Mouse (Mus musculus): ENCODE measurements around the gene Gm11444. TPM values are rescaled to one million over a fixed set of nuclear protein-coding genes. Genes with fewer than 3 reads are reported as not detected.

The Gm11444 gene
- polyA plus RNA-seq, 1 experiment from 2014 or later, result not detected

- H3K4me1 ChIP-seq (replicated peaks; ENCODE audit: control insufficient read depth, insufficient read depth), result no peaks in the 10 kb centered on the region
- 43% methylated on average over 20 of the region's 28 CpGs for WGBS
- H3K4me2 ChIP-seq (replicated peaks; ENCODE audit: low read depth), result no peak within 1 kb of the TSS
- no peaks in the 10 kb centered on the region for H3K9me3 ChIP-seq (ENCODE audit: control insufficient read depth, low read length)
- H3K27me3 ChIP-seq (ENCODE audit: control insufficient read depth, insufficient read depth, low read length), result peaks cover 39% of the 10 kb centered on the region
- no peak within 1 kb of the TSS for H3K9ac ChIP-seq (ENCODE audit: low read length)
- no peaks in the 10 kb centered on the region for H3K36me3 ChIP-seq (ENCODE audit: control insufficient read depth, insufficient read depth, low read length)
- H3K4me3 ChIP-seq (ENCODE audit: low read depth, low read length), result no peak within 1 kb of the TSS
- ATAC-seq (ENCODE audit: low FRiP score, low TSS enrichment) (0 out of 2 replicates have a peak, but pooled peaks have one; percentile 16), DNase-seq (ENCODE audit: low spot score) (no peak)
- TF ChIP-seq EP300 (optimal IDR thresholded peaks at IDR 0.05) (no peak), CTCF (IDR thresholded peaks at IDR 0.05; ENCODE audit: low read depth) (no peak)
- H3K27ac ChIP-seq (replicated peaks), result no peak within 1 kb of the TSS
Observed at GRCm38 (mm10) chr11:85885665-85886428, 35.7 kb upstream of the Gm11444 start, which contains the start of gene Tbx4. Gene Tbx4, plus strand, starts transcription at chr11:85886422.

- Histone ChIP-seq H3K4me3 (ENCODE audit: low read depth, low read length) (no peak overlapping the region), H3K27me3 (ENCODE audit: control insufficient read depth, insufficient read depth, low read length) (peaks cover 27% of the 10 kb centered on the region), H3K36me3 (ENCODE audit: control insufficient read depth, insufficient read depth, low read length) (no peaks in the 10 kb centered on the region), H3K9ac (ENCODE audit: low read length) (no peak overlapping the region), H3K4me2 (replicated peaks; ENCODE audit: low read depth) (no peak overlapping the region), H3K27ac (replicated peaks) (no peak overlapping the region), H3K9me3 (ENCODE audit: control insufficient read depth, low read length) (no peaks in the 10 kb centered on the region), H3K4me1 (replicated peaks; ENCODE audit: control insufficient read depth, insufficient read depth) (no peaks in the 10 kb centered on the region)
- no peak for DNase-seq (ENCODE audit: low spot score)
- 77% methylated on average over 4 of the region's 4 CpGs for WGBS
- TF ChIP-seq EP300 (optimal IDR thresholded peaks at IDR 0.05) (no peak), CTCF (IDR thresholded peaks at IDR 0.05; ENCODE audit: low read depth) (no peak)
- ATAC-seq (ENCODE audit: low FRiP score, low TSS enrichment), result no peak
Observed at GRCm38 (mm10) chr11:85884498-85884897, 34.4 kb upstream of the Gm11444 start.

GRCm38 (mm10) chr11:85876059-85876788 lies 26.1 kb upstream of the Gm11444 start:
- no peak overlapping the region for H3K9ac ChIP-seq (ENCODE audit: low read length)
- WGBS, result 68% methylated on average over 24 of the region's 24 CpGs
- no peak overlapping the region for H3K4me2 ChIP-seq (replicated peaks; ENCODE audit: low read depth)
- no peak for TF ChIP-seq EP300 (optimal IDR thresholded peaks at IDR 0.05)
- TF ChIP-seq CTCF (IDR thresholded peaks at IDR 0.05; ENCODE audit: low read depth), result no peak
- no peaks in the 10 kb centered on the region for H3K4me1 ChIP-seq (replicated peaks; ENCODE audit: control insufficient read depth, insufficient read depth)
- H3K4me3 ChIP-seq (ENCODE audit: low read depth, low read length), result no peak overlapping the region
- ATAC-seq (ENCODE audit: low FRiP score, low TSS enrichment) (no peak), DNase-seq (ENCODE audit: low spot score) (no peak)
- H3K9me3 ChIP-seq (ENCODE audit: control insufficient read depth, low read length), result no peaks in the 10 kb centered on the region
- H3K27ac ChIP-seq (replicated peaks), result no peak overlapping the region
- no peaks in the 10 kb centered on the region for H3K36me3 ChIP-seq (ENCODE audit: control insufficient read depth, insufficient read depth, low read length)
- no peaks in the 10 kb centered on the region for H3K27me3 ChIP-seq (ENCODE audit: control insufficient read depth, insufficient read depth, low read length)

GRCm38 (mm10) chr11:85864363-85864762 lies 14.2 kb upstream of the Gm11444 start:
- no peak overlapping the region for H3K9ac ChIP-seq (ENCODE audit: low read length)
- WGBS, result 39% methylated on average over 7 of the region's 7 CpGs

GRCm38 (mm10) chr11:85857997-85858698 lies 8.0 kb upstream of the Gm11444 start:
- no peak overlapping the region for H3K9ac ChIP-seq (ENCODE audit: low read length)
- H3K4me3 ChIP-seq (ENCODE audit: low read depth, low read length), result no peak overlapping the region
- 37% methylated on average over 6 of the region's 6 CpGs for WGBS
- ATAC-seq (ENCODE audit: low FRiP score, low TSS enrichment) (no peak), DNase-seq (ENCODE audit: low spot score) (no peak)
- H3K4me2 ChIP-seq (replicated peaks; ENCODE audit: low read depth), result no peak overlapping the region
- no peaks in the 10 kb centered on the region for H3K27me3 ChIP-seq (ENCODE audit: control insufficient read depth, insufficient read depth, low read length)
- no peaks in the 10 kb centered on the region for H3K9me3 ChIP-seq (ENCODE audit: control insufficient read depth, low read length)
- TF ChIP-seq EP300 (optimal IDR thresholded peaks at IDR 0.05) (no peak), CTCF (IDR thresholded peaks at IDR 0.05; ENCODE audit: low read depth) (no peak)
- no peaks in the 10 kb centered on the region for H3K36me3 ChIP-seq (ENCODE audit: control insufficient read depth, insufficient read depth, low read length)
- H3K27ac ChIP-seq (replicated peaks), result no peak overlapping the region
- H3K4me1 ChIP-seq (replicated peaks; ENCODE audit: control insufficient read depth, insufficient read depth), result no peaks in the 10 kb centered on the region

More at GRCm38 (mm10) chr11:85864363-85864762, 14.2 kb upstream of the Gm11444 start:
- no peak overlapping the region for H3K4me2 ChIP-seq (replicated peaks; ENCODE audit: low read depth)
- H3K27me3 ChIP-seq (ENCODE audit: control insufficient read depth, insufficient read depth, low read length), result no peaks in the 10 kb centered on the region
- no peak for ATAC-seq (ENCODE audit: low FRiP score, low TSS enrichment)
- no peaks in the 10 kb centered on the region for H3K36me3 ChIP-seq (ENCODE audit: control insufficient read depth, insufficient read depth, low read length)
- H3K4me1 ChIP-seq (replicated peaks; ENCODE audit: control insufficient read depth, insufficient read depth), result no peaks in the 10 kb centered on the region
- no peak for DNase-seq (ENCODE audit: low spot score)
- no peak overlapping the region for H3K27ac ChIP-seq (replicated peaks)
- TF ChIP-seq CTCF (IDR thresholded peaks at IDR 0.05; ENCODE audit: low read depth) (peak; percentile 61), EP300 (optimal IDR thresholded peaks at IDR 0.05) (no peak)
- H3K4me3 ChIP-seq (ENCODE audit: low read depth, low read length), result no peak overlapping the region
- H3K9me3 ChIP-seq (ENCODE audit: control insufficient read depth, low read length), result no peaks in the 10 kb centered on the region
